Mouse (Mus musculus) ES-E14 (cell line): ENCODE results near the gene Ccdc169. TPM values are rescaled to one million over a fixed set of nuclear protein-coding genes. Genes with fewer than 3 reads are reported as not detected.
A peak's percentile ranks its signal among the peaks of the same experiment; 100 is the strongest.

Experiments used
- DNase-seq: peaks from one replicate; pipeline ENCODE4 v3.0.0-alpha.2; 2013; ENCODE audit warnings: low read depth, low spot score
- H3K27ac ChIP-seq: 2 replicates; pipeline ENCODE4 v1.5.1; 2012; ENCODE audit warnings: low read depth, mild to moderate bottlenecking, low read length, moderate library complexity, mixed read lengths; ENCODE audit not compliant: poor library complexity, insufficient read depth, severe bottlenecking
- H3K36me3 ChIP-seq: 2 replicates; pipeline ENCODE4 v1.6.1; 2012; ENCODE audit warnings: mild to moderate bottlenecking, low read length, moderate library complexity, mixed read lengths; ENCODE audit not compliant: control insufficient read depth, poor library complexity, insufficient read depth, severe bottlenecking
- H3K4me1 ChIP-seq, 2 experiments: fragments of 150-350 bp in 1 of 2; sonication (generic) in 1 of 2; 2 replicates each; pipeline ENCODE4 v1.6.1; 2012; ENCODE audit warnings: low read length in 2 of 2, mild to moderate bottlenecking in 1 of 2, mixed read lengths in 1 of 2; ENCODE audit not compliant: control insufficient read depth in 2 of 2, insufficient read depth in 2 of 2, poor library complexity in 1 of 2
- H3K4me3 ChIP-seq, 2 experiments: fragments of 150-350 bp in 1 of 2; sonication (generic) in 1 of 2; 2 replicates each; pipeline ENCODE4 v1.5.1; 2012; ENCODE audit warnings: low read length in 2 of 2, low read depth in 1 of 2, mild to moderate bottlenecking in 1 of 2, mixed read lengths in 1 of 2; ENCODE audit not compliant: insufficient read depth in 1 of 2, poor library complexity in 1 of 2, severe bottlenecking in 1 of 2
- H3K9ac ChIP-seq: 2 replicates; pipeline ENCODE4 v1.6.1; 2012; ENCODE audit warnings: low read depth, mild to moderate bottlenecking, low read length, mixed read lengths; ENCODE audit not compliant: poor library complexity, insufficient read depth, severe bottlenecking
- H3K9me3 ChIP-seq: fragments of 150-350 bp; sonication (generic); 2 replicates; pipeline ENCODE4 v1.6.1; 2012; ENCODE audit warnings: low read depth, mild to moderate bottlenecking, low read length; ENCODE audit not compliant: control insufficient read depth, insufficient read depth
- CHD2 ChIP-seq: IDR thresholded peaks from 2 replicates; pipeline ENCODE4 v1.6.1; 2014; ENCODE audit warnings: mild to moderate bottlenecking, low read depth, low read length, inconsistent platforms
- HCFC1 ChIP-seq: IDR thresholded peaks from 2 replicates; pipeline ENCODE4 v1.6.1; 2012; ENCODE audit warnings: low read length, inconsistent platforms, borderline replicate concordance; ENCODE audit not compliant: insufficient read depth
- MAFK ChIP-seq: IDR thresholded peaks from 2 replicates; pipeline ENCODE4 v1.6.1; 2014; ENCODE audit warnings: mild to moderate bottlenecking, low read depth, low read length, inconsistent platforms; ENCODE audit not compliant: insufficient read depth
- ZC3H11A ChIP-seq: IDR thresholded peaks from 2 replicates; pipeline ENCODE4 v1.6.1; 2012; ENCODE audit warnings: low read depth, mild to moderate bottlenecking, inconsistent platforms, low read length, borderline replicate concordance
- ZNF384 ChIP-seq: IDR thresholded peaks from 2 replicates; pipeline ENCODE4 v1.6.1; 2012; ENCODE audit warnings: low read depth, low read length, inconsistent platforms
- in situ Hi-C, 2 experiments: fragments of 600-800 bp; cut with MboI; formaldehyde crosslinking; loops; one replicate each; pipeline ENCODE4 v1.15.1; 2025; ENCODE audit warnings: low sequenced_read_pairs in 2 of 2, inconsistent platforms in 1 of 2; ENCODE audit not compliant: unreplicated experiment in 2 of 2
- total RNA-seq: library from RNA; depleted of rRNA; stranded (reverse); fragments of 300-350 nt; gene quantifications from 2 replicates; pipeline ENCODE4 v1.2.3, GENCODE M21; 2012

The Ccdc169 gene
- total RNA-seq, 1 experiment, result 0.54 TPM

DNA sequence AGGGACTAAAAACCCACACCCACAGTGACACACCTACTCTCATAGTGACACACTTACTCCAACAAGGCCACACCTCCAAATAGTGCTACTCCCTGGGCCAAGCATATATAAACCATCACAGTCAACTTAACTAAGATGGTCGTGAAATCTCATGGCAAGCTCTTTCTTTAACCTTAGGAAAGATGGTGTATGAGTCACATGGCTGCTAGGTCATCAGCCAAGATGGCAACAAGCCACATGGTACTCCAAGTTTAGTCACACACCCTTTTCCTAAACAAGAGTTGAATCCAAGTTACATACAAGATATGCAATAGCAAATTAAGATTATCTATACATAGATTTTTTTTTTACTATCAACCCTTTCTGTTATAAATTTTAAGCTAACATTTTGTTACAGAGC is 44.0 kb upstream of the Ccdc169 start:
- Histone ChIP-seq H3K4me3 (no peak overlapping the region), H3K36me3 (no peaks in the 10 kb centered on the region), H3K4me1 (peaks cover 0 to 3% of the 10 kb centered on the region in 2 experiments; a peak in 1 of 4 replicates), H3K27ac (no peak overlapping the region), H3K9ac (no peak overlapping the region), H3K9me3 (no peaks in the 10 kb centered on the region)
- in situ Hi-C loops, result no loop called here
- TF ChIP-seq MAFK, result no peak
- no peak for TF ChIP-seq HCFC1
- no peak for TF ChIP-seq CHD2
- no peak for TF ChIP-seq ZC3H11A
- TF ChIP-seq ZNF384, result no peak
- DNase-seq, result no peak

DNA sequence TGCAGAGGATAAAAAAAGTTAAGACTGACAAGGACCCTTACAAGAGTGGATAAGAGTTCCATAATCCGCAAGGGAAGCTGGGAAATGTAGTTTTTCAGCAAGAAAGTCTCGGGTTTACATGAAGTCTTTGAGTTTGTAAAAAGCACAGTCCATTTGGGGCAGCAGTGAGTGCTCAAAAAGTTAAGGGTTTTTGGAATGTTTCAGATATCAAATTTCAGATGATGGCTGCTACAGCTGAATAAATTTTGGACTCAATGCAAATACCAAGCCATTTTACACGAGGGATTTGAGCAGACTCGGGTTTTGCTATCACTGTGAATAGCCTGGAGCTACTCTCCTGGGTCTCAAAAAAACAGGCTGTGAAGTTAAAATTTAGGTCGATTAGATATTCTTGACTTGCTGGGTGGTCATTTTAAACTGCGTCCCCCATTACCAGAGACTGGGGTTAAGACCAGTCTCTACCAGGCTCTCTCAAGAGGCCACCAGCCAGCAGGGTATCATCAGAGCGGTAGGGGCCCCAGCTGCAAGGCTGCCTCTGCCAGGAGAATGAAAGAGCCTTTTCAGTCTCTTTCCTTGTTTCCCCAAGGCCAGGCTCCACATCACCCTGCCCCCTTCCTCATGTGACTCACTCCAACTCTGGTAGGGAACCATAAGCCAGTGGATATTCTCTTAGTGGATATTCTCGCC is 41.0 kb upstream of the Ccdc169 start:
- DNase-seq, result no peak
- no peak overlapping the region for H3K4me3 ChIP-seq
- H3K9ac ChIP-seq, result no peak overlapping the region; the same call in 1 of the 2 replicates
- H3K9me3 ChIP-seq, result no peaks in the 10 kb centered on the region
- TF ChIP-seq CHD2 (no peak), ZC3H11A (no peak), MAFK (no peak), HCFC1 (peak; percentile 77)
- H3K36me3 ChIP-seq, result no peaks in the 10 kb centered on the region
- H3K27ac ChIP-seq, result 0 out of 2 replicates have a peak overlapping the region, but pooled peaks have one; percentile 6
- in situ Hi-C loops, result no loop called here
- H3K4me1 ChIP-seq, result peaks cover 0 to 3% of the 10 kb centered on the region in 2 experiments; a peak in 1 of 4 replicates

DNA sequence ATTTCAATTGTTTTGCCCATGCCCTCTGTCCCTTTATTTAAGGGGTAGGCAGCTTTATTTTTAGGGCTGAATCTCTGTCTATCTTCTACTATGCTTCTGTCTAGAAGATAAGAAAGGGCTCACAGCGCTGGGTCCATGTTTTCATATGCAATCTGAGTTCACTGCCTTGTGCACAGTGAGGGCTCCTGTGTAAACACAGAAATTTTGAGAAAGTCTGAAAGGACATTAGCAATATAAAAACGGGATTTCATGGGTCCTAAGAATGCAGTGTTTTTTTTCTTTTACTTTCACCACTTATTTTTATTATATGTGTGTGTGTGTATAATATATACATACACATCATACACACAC is 40.5 kb upstream of the Ccdc169 start:
- no peak for DNase-seq
- Histone ChIP-seq H3K36me3 (no peaks in the 10 kb centered on the region), H3K9me3 (no peaks in the 10 kb centered on the region), H3K9ac (no peak overlapping the region), H3K4me1 (peaks cover 0 to 3% of the 10 kb centered on the region in 2 experiments; a peak in 1 of 4 replicates), H3K27ac (0 out of 2 replicates have a peak overlapping the region, but pooled peaks have one; percentile 6), H3K4me3 (no peak overlapping the region)
- TF ChIP-seq ZNF384, result no peak
- TF ChIP-seq HCFC1, result no peak
- no peak for TF ChIP-seq MAFK
- no peak for TF ChIP-seq ZC3H11A
- no peak for TF ChIP-seq CHD2
- in situ Hi-C loops, result no loop called here

DNA sequence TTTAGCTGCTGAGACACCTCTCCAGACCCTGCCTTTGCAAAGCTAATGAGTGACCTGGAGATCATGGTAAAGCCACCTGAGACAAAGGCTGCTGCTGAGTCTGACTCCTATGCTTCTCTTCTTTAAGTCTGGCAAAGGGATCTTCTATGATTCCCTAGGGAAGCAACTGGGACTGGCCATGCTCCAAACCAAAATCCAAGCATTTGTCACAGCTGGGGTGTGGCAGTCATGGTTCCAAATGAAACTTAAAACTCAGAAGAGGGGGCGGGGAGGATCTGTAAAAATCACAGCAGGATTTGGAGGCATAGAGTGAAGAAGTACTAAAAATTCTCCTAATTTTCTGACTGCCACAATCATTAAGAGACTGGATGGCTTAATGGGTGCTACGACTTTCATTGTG is 40.0 kb upstream of the Ccdc169 start:
- peaks cover 0 to 3% of the 10 kb centered on the region in 2 experiments; a peak in 1 of 4 replicates for H3K4me1 ChIP-seq
- TF ChIP-seq ZNF384 (no peak), ZC3H11A (no peak), MAFK (no peak), CHD2 (no peak), HCFC1 (no peak)
- H3K4me3 ChIP-seq, result no peak overlapping the region
- in situ Hi-C loops, result no loop called here
- no peak overlapping the region for H3K27ac ChIP-seq
- no peaks in the 10 kb centered on the region for H3K36me3 ChIP-seq
- no peak overlapping the region for H3K9ac ChIP-seq
- no peak for DNase-seq
- no peaks in the 10 kb centered on the region for H3K9me3 ChIP-seq

DNA sequence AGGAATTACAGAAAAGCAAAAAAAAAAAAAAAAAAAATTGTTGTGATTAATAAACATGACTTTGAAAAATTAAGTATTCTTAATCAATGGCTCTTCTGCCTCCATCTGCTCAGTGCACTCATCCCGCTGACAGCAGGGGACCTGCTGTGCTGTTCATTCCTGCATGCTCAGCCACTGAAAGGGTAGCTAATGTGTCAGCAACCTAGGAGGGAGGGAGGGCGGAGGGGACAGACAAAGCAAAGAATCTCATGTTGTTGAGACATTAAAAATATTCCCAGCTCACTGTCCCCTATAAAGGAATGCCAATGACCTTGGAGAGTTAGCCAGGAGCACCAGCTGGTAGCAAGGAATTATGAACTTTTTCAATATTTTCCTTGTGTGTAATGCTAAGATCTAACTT is 39.1 kb upstream of the Ccdc169 start:
- in situ Hi-C loops, result no loop called here
- no peak overlapping the region for H3K27ac ChIP-seq

More for the DNA sequence above, 39.1 kb upstream of the Ccdc169 start:
- TF ChIP-seq HCFC1 (no peak), ZNF384 (no peak), MAFK (no peak)
- H3K4me1 ChIP-seq, result peaks cover 0 to 3% of the 10 kb centered on the region in 2 experiments; a peak in 1 of 4 replicates
- no peak overlapping the region for H3K9ac ChIP-seq
- no peaks in the 10 kb centered on the region for H3K36me3 ChIP-seq
- no peaks in the 10 kb centered on the region for H3K9me3 ChIP-seq
- H3K4me3 ChIP-seq, result no peak overlapping the region
- DNase-seq, result no peak
